Mouse (Mus musculus): ENCODE measurements around the gene Zbp1. TPM values are rescaled to one million over a fixed set of nuclear protein-coding genes. Genes with fewer than 3 reads are reported as not detected.
A peak's percentile ranks its signal among the peaks of the same experiment; 100 is the strongest.

Gene Zbp1
- polyA plus RNA-seq, 1 experiment from 2014 or later, result not detected

GRCm38 (mm10) chr2:173177951-173178350 is 40.8 kb downstream of the Zbp1 start:
- H3K9ac ChIP-seq (replicated peaks; ENCODE audit: low read depth, low read length), result no peak overlapping the region
- H3K9me3 ChIP-seq (ENCODE audit: control insufficient read depth, low read length), result no peaks in the 10 kb centered on the region
- H3K4me2 ChIP-seq (ENCODE audit: low read length), result no peak overlapping the region
- no peak for ATAC-seq
- no peaks in the 10 kb centered on the region for H3K27me3 ChIP-seq (replicated peaks; ENCODE audit: control insufficient read depth, insufficient read depth, low read length)
- peaks cover 15% of the 10 kb centered on the region for H3K4me1 ChIP-seq (replicated peaks; ENCODE audit: control insufficient read depth, insufficient read depth, low read length)
- no peaks in the 10 kb centered on the region for H3K36me3 ChIP-seq (ENCODE audit: control insufficient read depth, insufficient read depth)
- 87% methylated on average over 8 of the region's 8 CpGs for WGBS
- H3K27ac ChIP-seq (ENCODE audit: low read length), result no peak overlapping the region
- H3K4me3 ChIP-seq (replicated peaks; ENCODE audit: low read length), result no peak overlapping the region

GRCm38 (mm10) chr2:173177481-173177880 is 41.2 kb downstream of the Zbp1 start:
- no peaks in the 10 kb centered on the region for H3K9me3 ChIP-seq (ENCODE audit: control insufficient read depth, low read length)
- no peak for ATAC-seq
- peaks cover 19% of the 10 kb centered on the region for H3K4me1 ChIP-seq (replicated peaks; ENCODE audit: control insufficient read depth, insufficient read depth, low read length)
- H3K9ac ChIP-seq (replicated peaks; ENCODE audit: low read depth, low read length), result no peak overlapping the region
- no peak overlapping the region for H3K27ac ChIP-seq (ENCODE audit: low read length)
- no peaks in the 10 kb centered on the region for H3K36me3 ChIP-seq (ENCODE audit: control insufficient read depth, insufficient read depth)
- H3K27me3 ChIP-seq (replicated peaks; ENCODE audit: control insufficient read depth, insufficient read depth, low read length), result no peaks in the 10 kb centered on the region
- WGBS, result 91% methylated on average over 5 of the region's 5 CpGs
- H3K4me3 ChIP-seq (replicated peaks; ENCODE audit: low read length), result no peak overlapping the region
- H3K4me2 ChIP-seq (ENCODE audit: low read length), result no peak overlapping the region

- H3K27ac ChIP-seq (ENCODE audit: low read length), result no peak overlapping the region
- ATAC-seq, result no peak
- no peaks in the 10 kb centered on the region for H3K9me3 ChIP-seq (ENCODE audit: control insufficient read depth, low read length)
- H3K4me1 ChIP-seq (replicated peaks; ENCODE audit: control insufficient read depth, insufficient read depth, low read length), result peaks cover 26% of the 10 kb centered on the region
- H3K27me3 ChIP-seq (replicated peaks; ENCODE audit: control insufficient read depth, insufficient read depth, low read length), result no peaks in the 10 kb centered on the region
- no peaks in the 10 kb centered on the region for H3K36me3 ChIP-seq (ENCODE audit: control insufficient read depth, insufficient read depth)
- H3K9ac ChIP-seq (replicated peaks; ENCODE audit: low read depth, low read length), result no peak overlapping the region
- H3K4me2 ChIP-seq (ENCODE audit: low read length), result no peak overlapping the region
- H3K4me3 ChIP-seq (replicated peaks; ENCODE audit: low read length), result no peak overlapping the region
- 94% methylated on average over 5 of the region's 5 CpGs for WGBS
These were observed 43.0 kb downstream of the Zbp1 start for GRCm38 (mm10) chr2:173175703-173176102.

GRCm38 (mm10) chr2:173174569-173174968 is 44.2 kb downstream of the Zbp1 start:
- WGBS, result 43% methylated on average over 1 of the region's 1 CpGs
- no peak overlapping the region for H3K4me3 ChIP-seq (replicated peaks; ENCODE audit: low read length)

GRCm38 (mm10) chr2:173173521-173174511 is 44.9 kb downstream of the Zbp1 start:
- Histone ChIP-seq H3K9me3 (ENCODE audit: control insufficient read depth, low read length) (no peaks in the 10 kb centered on the region), H3K27ac (ENCODE audit: low read length) (peak overlapping the region; percentile 84), H3K36me3 (ENCODE audit: control insufficient read depth, insufficient read depth) (no peaks in the 10 kb centered on the region), H3K4me1 (replicated peaks; ENCODE audit: control insufficient read depth, insufficient read depth, low read length) (peaks cover 26% of the 10 kb centered on the region), H3K4me2 (ENCODE audit: low read length) (peak overlapping the region; percentile 70), H3K27me3 (replicated peaks; ENCODE audit: control insufficient read depth, insufficient read depth, low read length) (no peaks in the 10 kb centered on the region), H3K4me3 (replicated peaks; ENCODE audit: low read length) (peak overlapping the region; percentile 42), H3K9ac (replicated peaks; ENCODE audit: low read depth, low read length) (peak overlapping the region; percentile 38; the same call in 1 of the 2 replicates)
- peak; percentile 86 for ATAC-seq
- 2% methylated on average over 22 of the region's 22 CpGs for WGBS

More at GRCm38 (mm10) chr2:173174569-173174968, 44.2 kb downstream of the Zbp1 start:
- Histone ChIP-seq H3K27me3 (replicated peaks; ENCODE audit: control insufficient read depth, insufficient read depth, low read length) (no peaks in the 10 kb centered on the region), H3K27ac (ENCODE audit: low read length) (peak overlapping the region; percentile 84; the same call in 1 of the 2 replicates), H3K36me3 (ENCODE audit: control insufficient read depth, insufficient read depth) (no peaks in the 10 kb centered on the region), H3K9me3 (ENCODE audit: control insufficient read depth, low read length) (no peaks in the 10 kb centered on the region), H3K9ac (replicated peaks; ENCODE audit: low read depth, low read length) (no peak overlapping the region), H3K4me1 (replicated peaks; ENCODE audit: control insufficient read depth, insufficient read depth, low read length) (peaks cover 26% of the 10 kb centered on the region), H3K4me2 (ENCODE audit: low read length) (peak overlapping the region; percentile 70)
- ATAC-seq, result no peak

GRCm38 (mm10) chr2:173173008-173173407 is 45.7 kb downstream of the Zbp1 start:
- Histone ChIP-seq H3K4me1 (replicated peaks; ENCODE audit: control insufficient read depth, insufficient read depth, low read length) (peaks cover 28% of the 10 kb centered on the region), H3K27ac (ENCODE audit: low read length) (peak overlapping the region; percentile 69), H3K9ac (replicated peaks; ENCODE audit: low read depth, low read length) (no peak overlapping the region), H3K4me2 (ENCODE audit: low read length) (peak overlapping the region; percentile 70), H3K27me3 (replicated peaks; ENCODE audit: control insufficient read depth, insufficient read depth, low read length) (no peaks in the 10 kb centered on the region), H3K36me3 (ENCODE audit: control insufficient read depth, insufficient read depth) (no peaks in the 10 kb centered on the region), H3K4me3 (replicated peaks; ENCODE audit: low read length) (no peak overlapping the region), H3K9me3 (ENCODE audit: control insufficient read depth, low read length) (no peaks in the 10 kb centered on the region)
- peak; percentile 46 for ATAC-seq
- 5% methylated on average over 2 of the region's 2 CpGs for whole genome bisulfite sequencing

GRCm38 (mm10) chr2:173172386-173172785 is 46.3 kb downstream of the Zbp1 start:
- Histone ChIP-seq H3K4me3 (replicated peaks; ENCODE audit: low read length) (no peak overlapping the region), H3K4me1 (replicated peaks; ENCODE audit: control insufficient read depth, insufficient read depth, low read length) (peaks cover 28% of the 10 kb centered on the region), H3K36me3 (ENCODE audit: control insufficient read depth, insufficient read depth) (no peaks in the 10 kb centered on the region), H3K9ac (replicated peaks; ENCODE audit: low read depth, low read length) (no peak overlapping the region), H3K27me3 (replicated peaks; ENCODE audit: control insufficient read depth, insufficient read depth, low read length) (no peaks in the 10 kb centered on the region), H3K4me2 (ENCODE audit: low read length) (no peak overlapping the region), H3K27ac (ENCODE audit: low read length) (no peak overlapping the region; the same call in 1 of the 2 replicates), H3K9me3 (ENCODE audit: control insufficient read depth, low read length) (no peaks in the 10 kb centered on the region)
- ATAC-seq, result no peak
- 100% methylated on average over 1 of the region's 1 CpGs for WGBS

GRCm38 (mm10) chr2:173171956-173172355 is 46.8 kb downstream of the Zbp1 start:
- Histone ChIP-seq H3K36me3 (ENCODE audit: control insufficient read depth, insufficient read depth) (no peaks in the 10 kb centered on the region), H3K4me2 (ENCODE audit: low read length) (no peak overlapping the region; the same call in 1 of the 2 replicates), H3K4me3 (replicated peaks; ENCODE audit: low read length) (no peak overlapping the region), H3K4me1 (replicated peaks; ENCODE audit: control insufficient read depth, insufficient read depth, low read length) (peaks cover 28% of the 10 kb centered on the region), H3K27me3 (replicated peaks; ENCODE audit: control insufficient read depth, insufficient read depth, low read length) (no peaks in the 10 kb centered on the region), H3K9me3 (ENCODE audit: control insufficient read depth, low read length) (no peaks in the 10 kb centered on the region), H3K9ac (replicated peaks; ENCODE audit: low read depth, low read length) (no peak overlapping the region), H3K27ac (ENCODE audit: low read length) (no peak overlapping the region)
- 93% methylated on average over 5 of the region's 5 CpGs for WGBS
- no peak for ATAC-seq

- Histone ChIP-seq H3K36me3 (ENCODE audit: control insufficient read depth, insufficient read depth) (no peaks in the 10 kb centered on the region), H3K9ac (replicated peaks; ENCODE audit: low read depth, low read length) (peak overlapping the region; percentile 31), H3K4me3 (replicated peaks; ENCODE audit: low read length) (peak overlapping the region; percentile 20), H3K27ac (ENCODE audit: low read length) (no peak overlapping the region), H3K4me1 (replicated peaks; ENCODE audit: control insufficient read depth, insufficient read depth, low read length) (peaks cover 28% of the 10 kb centered on the region), H3K9me3 (ENCODE audit: control insufficient read depth, low read length) (no peaks in the 10 kb centered on the region), H3K27me3 (replicated peaks; ENCODE audit: control insufficient read depth, insufficient read depth, low read length) (no peaks in the 10 kb centered on the region), H3K4me2 (ENCODE audit: low read length) (peak overlapping the region; percentile 49)
- ATAC-seq, result no peak
- WGBS, result 3% methylated on average over 30 of the region's 30 CpGs
These were observed 47.3 kb downstream of the Zbp1 start for GRCm38 (mm10) chr2:173171470-173171869.
